Mouse (Mus musculus): ENCODE data around the gene Lkaaear1. TPM values are rescaled to one million over a fixed set of nuclear protein-coding genes. Genes with fewer than 3 reads are reported as not detected.
A peak's percentile ranks its signal among the peaks of the same experiment; 100 is the strongest.

Lkaaear1 gene
- total RNA-seq, 2 experiments from 2014 or later = not detected

- ATAC-seq (replicated peaks; ENCODE audit: low FRiP score, poor library complexity, severe bottlenecking) = no peak
Measured at GRCm38 (mm10) chr2:181685686-181686085, 12.6 kb downstream of the Lkaaear1 start.

GRCm38 (mm10) chr2:181684713-181685112 is 13.5 kb downstream of the Lkaaear1 start:
- ATAC-seq (replicated peaks; ENCODE audit: low FRiP score, poor library complexity, severe bottlenecking) = no peak

- no peak for ATAC-seq (replicated peaks; ENCODE audit: low FRiP score, poor library complexity, severe bottlenecking)
Measured at GRCm38 (mm10) chr2:181683381-181683780, 14.9 kb downstream of the Lkaaear1 start.

- ATAC-seq (replicated peaks; ENCODE audit: low FRiP score, poor library complexity, severe bottlenecking) = no peak
Measured at GRCm38 (mm10) chr2:181681978-181682377, 16.3 kb downstream of the Lkaaear1 start.

GRCm38 (mm10) chr2:181680716-181681117 is 17.5 kb downstream of the Lkaaear1 start:
- ATAC-seq (replicated peaks; ENCODE audit: low FRiP score, poor library complexity, severe bottlenecking) = no peak

- ATAC-seq (replicated peaks; ENCODE audit: low FRiP score, poor library complexity, severe bottlenecking) = peak; percentile 26; the same call in 1 of the 2 replicates
Measured at GRCm38 (mm10) chr2:181679951-181680715, 18.1 kb downstream of the Lkaaear1 start, which contains the start of gene Tcea2. TSS of gene Tcea2 (plus strand) at chr2:181680310.

- ATAC-seq (replicated peaks; ENCODE audit: low FRiP score, poor library complexity, severe bottlenecking) = no peak
Measured at GRCm38 (mm10) chr2:181678780-181679179, 19.5 kb downstream of the Lkaaear1 start.

- no peak for ATAC-seq (replicated peaks; ENCODE audit: low FRiP score, poor library complexity, severe bottlenecking)
Measured at GRCm38 (mm10) chr2:181677755-181678098, 20.5 kb downstream of the Lkaaear1 start.

- ATAC-seq (replicated peaks; ENCODE audit: low FRiP score, poor library complexity, severe bottlenecking) = no peak
Measured at GRCm38 (mm10) chr2:181677096-181677754, 21.0 kb downstream of the Lkaaear1 start.

- ATAC-seq (replicated peaks; ENCODE audit: low FRiP score, poor library complexity, severe bottlenecking) = no peak
Measured at GRCm38 (mm10) chr2:181676424-181676823, 21.8 kb downstream of the Lkaaear1 start.

- ATAC-seq (replicated peaks; ENCODE audit: low FRiP score, poor library complexity, severe bottlenecking) = no peak
Measured at GRCm38 (mm10) chr2:181675454-181675853, 22.8 kb downstream of the Lkaaear1 start.

- no peak for ATAC-seq (replicated peaks; ENCODE audit: low FRiP score, poor library complexity, severe bottlenecking)
Measured at GRCm38 (mm10) chr2:181674934-181675333, 23.3 kb downstream of the Lkaaear1 start.

GRCm38 (mm10) chr2:181673501-181673900 is 24.7 kb downstream of the Lkaaear1 start:
- no peak for ATAC-seq (replicated peaks; ENCODE audit: low FRiP score, poor library complexity, severe bottlenecking)

GRCm38 (mm10) chr2:181671984-181672383 is 26.3 kb downstream of the Lkaaear1 start:
- ATAC-seq (replicated peaks; ENCODE audit: low FRiP score, poor library complexity, severe bottlenecking) = no peak

GRCm38 (mm10) chr2:181671326-181671725 is 26.9 kb downstream of the Lkaaear1 start, which contains the start of gene Sox18:
TSS of gene Sox18 (minus strand) at chr2:181671640.
- no peak for ATAC-seq (replicated peaks; ENCODE audit: low FRiP score, poor library complexity, severe bottlenecking)

GRCm38 (mm10) chr2:181670913-181671311 is 27.3 kb downstream of the Lkaaear1 start:
- no peak for ATAC-seq (replicated peaks; ENCODE audit: low FRiP score, poor library complexity, severe bottlenecking)

GRCm38 (mm10) chr2:181670285-181670912 is 27.8 kb downstream of the Lkaaear1 start:
- no peak for ATAC-seq (replicated peaks; ENCODE audit: low FRiP score, poor library complexity, severe bottlenecking)

- ATAC-seq (replicated peaks; ENCODE audit: low FRiP score, poor library complexity, severe bottlenecking) = no peak
Measured at GRCm38 (mm10) chr2:181663298-181663630, 35.0 kb downstream of the Lkaaear1 start.

GRCm38 (mm10) chr2:181662620-181663297 is 35.5 kb downstream of the Lkaaear1 start:
- ATAC-seq (replicated peaks; ENCODE audit: low FRiP score, poor library complexity, severe bottlenecking) = no peak

GRCm38 (mm10) chr2:181659609-181660055 is 38.6 kb downstream of the Lkaaear1 start:
- ATAC-seq (replicated peaks; ENCODE audit: low FRiP score, poor library complexity, severe bottlenecking) = 0 out of 2 replicates have a peak, but pooled peaks have one; percentile 22
